Mouse (Mus musculus): ENCODE measurements around the gene Ccnk.

Ccnk gene

DNA sequence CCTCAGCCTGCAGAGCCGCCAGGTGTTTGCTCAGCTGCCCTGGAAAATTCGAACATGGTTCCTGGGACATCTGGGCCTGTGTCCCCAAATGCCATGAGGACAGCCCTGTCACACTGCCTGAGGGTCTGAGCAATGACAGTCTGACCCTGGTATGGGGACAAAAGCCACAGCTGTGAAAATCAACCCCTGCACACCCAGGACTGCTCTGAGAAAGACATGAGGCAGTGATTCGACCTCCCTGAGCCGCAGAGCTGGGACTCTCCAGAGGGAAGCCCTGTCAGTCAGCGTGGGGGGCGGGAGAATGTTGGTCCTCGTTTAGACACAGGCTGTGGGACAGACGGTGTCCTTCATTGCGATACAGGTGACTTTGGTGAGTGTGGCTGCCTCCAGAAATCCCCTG is 66.2 kb downstream of the Ccnk start:
- no peak for DNase-seq (ENCODE audit: low spot score in 2 of 2)

DNA sequence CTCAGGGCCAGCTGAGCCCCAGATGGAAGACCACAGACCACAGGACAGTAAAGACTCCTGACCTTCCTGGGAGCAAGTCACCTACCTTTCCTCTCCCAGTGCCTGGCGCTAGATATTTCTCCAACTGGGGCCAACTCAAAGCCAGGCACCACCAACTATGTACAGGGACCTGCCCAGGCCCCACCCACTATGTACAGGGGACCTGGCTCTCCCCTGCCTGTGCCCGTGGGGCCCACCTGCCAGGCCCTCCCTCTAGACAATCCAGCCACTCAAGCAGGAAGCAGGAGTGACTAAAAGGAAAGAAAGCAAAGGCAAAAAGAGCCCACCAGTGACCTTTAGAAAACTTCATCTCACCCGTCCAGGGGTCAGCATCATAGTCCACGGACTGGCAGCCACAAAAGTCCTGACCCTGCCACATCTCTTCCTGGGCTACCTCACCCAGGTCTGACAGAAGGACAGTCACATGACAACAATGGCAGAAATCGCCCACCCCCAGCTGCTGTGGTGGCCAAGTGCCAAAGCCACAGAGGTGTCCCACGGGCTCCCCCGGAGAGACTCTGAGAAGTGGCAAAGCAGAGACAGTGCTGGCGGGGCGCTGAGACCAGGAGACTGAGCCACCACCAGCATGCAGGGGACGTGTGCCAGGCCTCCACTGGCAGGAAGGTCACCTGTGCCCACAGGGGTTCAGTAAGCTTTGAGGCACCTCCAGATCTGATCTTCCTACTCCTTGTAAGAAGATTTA is 67.6 kb downstream of the Ccnk start:
- DNase-seq (ENCODE audit: low spot score in 2 of 2) = no peak

DNA sequence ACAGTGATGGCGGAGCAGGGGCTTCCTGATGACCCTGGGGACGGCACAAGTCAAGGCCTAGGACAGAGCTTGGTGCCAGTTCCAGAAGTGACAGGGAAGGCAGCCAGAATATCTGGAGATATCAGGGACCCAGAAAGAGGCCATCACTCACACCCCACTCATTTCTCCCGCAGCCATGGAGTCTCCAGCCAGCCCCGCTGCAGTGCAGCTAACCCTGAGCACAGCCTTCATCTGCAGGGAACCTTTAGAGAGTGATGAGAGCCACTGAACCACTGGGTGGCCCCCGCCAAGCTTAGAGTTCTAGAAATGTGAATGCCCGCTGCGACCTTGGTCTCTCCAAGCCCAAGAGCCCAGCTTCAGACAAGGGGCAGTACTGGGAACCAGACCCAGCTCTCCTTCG is 69.6 kb downstream of the Ccnk start:
- no peak for DNase-seq (ENCODE audit: low spot score in 2 of 2)

DNA sequence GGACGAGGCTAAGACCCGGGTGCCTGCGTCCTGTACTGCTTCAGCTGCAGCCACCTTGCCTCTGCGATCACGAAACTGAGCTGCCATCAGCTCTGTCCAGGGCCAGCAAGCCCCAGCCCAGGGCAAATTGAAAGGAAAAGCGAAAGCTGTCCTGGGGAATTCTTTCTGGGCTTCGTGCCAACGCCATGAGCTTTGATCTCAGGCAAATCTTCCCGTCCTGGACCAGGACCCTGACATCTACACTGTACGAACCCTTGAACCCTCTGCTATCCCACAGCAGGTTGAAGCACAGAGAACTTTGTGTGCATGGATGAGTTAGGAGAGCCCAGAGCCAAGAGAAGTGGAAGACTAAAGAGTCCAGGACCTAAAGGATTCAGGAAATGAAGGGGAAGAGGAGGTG is 70.1 kb downstream of the Ccnk start:
- no peak for DNase-seq (ENCODE audit: low spot score in 2 of 2)

DNA sequence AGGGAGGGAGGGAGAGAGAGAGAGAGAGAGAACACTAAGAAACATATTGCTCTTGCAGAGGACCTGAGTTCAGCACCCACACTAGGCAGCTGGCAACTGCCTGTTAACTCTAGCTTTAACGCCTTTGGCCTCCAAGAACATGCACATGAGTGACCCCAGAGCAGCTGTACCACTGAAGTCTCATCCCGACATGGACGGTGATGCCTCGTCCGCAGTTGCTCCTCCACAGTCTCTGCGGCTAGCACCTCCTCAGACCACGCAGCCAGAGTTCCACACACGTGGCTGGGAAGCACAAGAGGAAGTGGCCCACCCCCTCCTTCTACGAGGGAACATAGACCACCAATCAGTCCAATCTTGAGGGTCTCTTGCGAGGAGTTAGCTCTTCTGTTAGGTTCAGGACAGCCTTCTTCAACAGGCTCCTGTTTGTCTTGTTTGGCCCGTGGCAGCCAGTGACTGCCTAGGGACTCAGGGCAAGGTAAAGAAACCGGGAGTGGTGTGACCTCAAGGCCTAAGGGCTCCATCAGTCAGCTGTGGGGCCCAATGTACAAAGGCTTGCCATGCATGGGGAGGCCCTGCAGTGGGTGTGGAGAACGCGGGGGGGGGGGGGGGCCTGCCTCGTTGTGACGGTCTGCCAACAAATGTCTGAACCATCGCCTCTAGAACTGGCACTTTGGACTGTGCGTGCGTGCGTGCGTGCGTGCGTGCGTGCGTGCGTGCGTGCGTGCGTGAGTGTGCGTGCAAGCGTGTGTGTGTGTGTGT is 71.8 kb downstream of the Ccnk start:
- no peak for DNase-seq (ENCODE audit: low spot score in 2 of 2)

DNA sequence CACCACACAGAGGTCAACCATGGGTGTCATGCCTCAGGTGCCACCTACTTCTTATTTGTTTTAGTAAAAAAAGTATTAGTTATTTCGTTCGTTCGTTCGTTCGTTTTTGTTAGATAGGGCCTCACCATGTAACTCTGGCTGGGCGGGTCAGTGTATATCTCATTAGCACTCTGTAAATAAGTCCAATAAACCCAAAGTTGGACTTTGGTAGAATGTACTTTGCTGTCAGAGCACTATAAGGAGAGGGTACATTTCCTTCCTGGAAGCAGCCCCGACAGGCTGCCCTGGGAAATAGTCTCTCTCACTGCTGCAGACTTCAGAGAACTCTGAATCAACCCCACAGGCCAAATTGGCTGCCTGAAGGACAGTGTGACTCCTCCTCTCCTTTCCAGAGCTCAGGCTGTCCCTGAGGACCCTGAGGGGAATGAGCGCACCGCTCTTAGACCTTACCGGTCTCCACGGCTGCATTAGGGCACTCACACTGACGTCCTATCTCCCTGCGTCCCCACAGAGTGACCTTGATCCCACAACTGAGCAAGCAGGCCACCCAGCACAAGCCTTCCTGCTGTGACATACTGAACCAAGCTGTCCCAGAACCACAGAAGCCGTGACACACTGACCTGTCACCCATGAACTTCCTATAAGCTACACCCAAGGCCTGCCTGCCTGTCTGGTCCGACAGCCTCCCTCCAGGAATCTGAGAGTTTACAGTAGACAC is 72.6 kb downstream of the Ccnk start:
- DNase-seq (ENCODE audit: low spot score in 2 of 2) = no peak
